Mouse (Mus musculus): Measurements from ENCODE around the gene Ctf1.
"Not testable (repeated sequence)": the region's sequence is repeated elsewhere in the genome, so short reads cannot be mapped to it uniquely, and the experiment has no call there.

Gene Ctf1

DNA sequence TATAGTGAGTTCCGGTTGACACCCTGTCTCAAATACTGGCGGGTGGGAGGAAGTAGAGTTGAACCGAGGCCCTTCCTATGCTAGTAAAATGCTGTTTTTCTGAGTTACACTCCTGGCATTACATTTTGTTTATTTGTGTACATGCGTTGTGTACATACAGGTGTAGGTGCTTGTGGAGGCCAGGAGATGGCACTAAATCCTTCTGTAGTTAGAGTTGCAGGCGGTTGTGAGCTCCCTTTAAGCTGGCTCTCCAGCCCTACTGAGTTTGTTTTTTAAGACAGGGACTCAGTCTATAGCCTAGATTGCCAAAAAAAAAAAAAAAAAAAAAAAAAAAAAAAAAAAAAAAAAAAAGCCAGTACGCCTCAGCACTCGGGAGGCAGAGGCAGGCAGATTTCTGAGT, 15.4 kb downstream of the Ctf1 start:
- DNase-seq (ENCODE audit: extremely low read depth, low read depth), result no peak

DNA sequence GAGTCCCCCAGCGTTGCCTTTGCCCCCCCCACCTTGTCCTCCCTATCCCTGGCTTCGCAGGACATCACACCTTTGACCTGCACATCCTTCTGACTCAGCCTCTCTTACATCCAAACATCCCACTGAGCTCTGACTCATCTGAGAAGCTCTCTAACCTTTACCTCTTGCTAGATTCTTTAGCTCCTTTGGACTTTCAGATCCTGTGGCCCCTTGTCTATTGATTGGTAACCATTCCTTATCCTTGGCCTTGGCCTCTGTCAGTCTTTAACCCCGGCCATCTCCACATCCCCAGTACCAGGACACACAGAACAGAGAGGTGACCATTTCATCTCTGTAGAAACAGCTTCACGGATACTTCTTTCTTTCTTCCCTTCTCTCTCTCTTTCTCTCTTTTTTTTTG, 17.6 kb downstream of the Ctf1 start:
- DNase-seq (ENCODE audit: extremely low read depth, low read depth), result no peak

DNA sequence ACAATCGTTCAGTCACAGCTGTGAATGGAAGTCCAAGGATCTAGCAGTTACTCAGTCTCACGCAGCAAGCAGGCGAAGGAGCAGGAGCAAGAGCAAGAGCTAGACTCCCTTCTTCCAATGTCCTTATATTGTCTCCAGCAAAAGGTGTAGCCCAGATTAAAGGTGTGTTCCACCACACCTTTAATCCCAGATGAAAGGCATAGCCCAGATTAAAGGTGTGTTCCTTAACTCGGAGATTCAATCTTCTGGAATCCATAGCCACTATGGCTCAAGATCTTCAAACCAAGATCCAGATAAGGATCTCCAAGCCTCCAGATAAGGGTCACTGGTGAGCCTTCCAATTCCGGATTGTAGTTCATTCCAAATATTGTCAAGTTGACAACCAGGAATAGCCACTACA, 19.5 kb downstream of the Ctf1 start, which contains the start of gene Ctf2:
Gene Ctf2 (minus strand): TSS at position 101 of the 400 bp plus-strand sequence.
- DNase-seq (ENCODE audit: extremely low read depth, low read depth), result not testable (repeated sequence)

DNA sequence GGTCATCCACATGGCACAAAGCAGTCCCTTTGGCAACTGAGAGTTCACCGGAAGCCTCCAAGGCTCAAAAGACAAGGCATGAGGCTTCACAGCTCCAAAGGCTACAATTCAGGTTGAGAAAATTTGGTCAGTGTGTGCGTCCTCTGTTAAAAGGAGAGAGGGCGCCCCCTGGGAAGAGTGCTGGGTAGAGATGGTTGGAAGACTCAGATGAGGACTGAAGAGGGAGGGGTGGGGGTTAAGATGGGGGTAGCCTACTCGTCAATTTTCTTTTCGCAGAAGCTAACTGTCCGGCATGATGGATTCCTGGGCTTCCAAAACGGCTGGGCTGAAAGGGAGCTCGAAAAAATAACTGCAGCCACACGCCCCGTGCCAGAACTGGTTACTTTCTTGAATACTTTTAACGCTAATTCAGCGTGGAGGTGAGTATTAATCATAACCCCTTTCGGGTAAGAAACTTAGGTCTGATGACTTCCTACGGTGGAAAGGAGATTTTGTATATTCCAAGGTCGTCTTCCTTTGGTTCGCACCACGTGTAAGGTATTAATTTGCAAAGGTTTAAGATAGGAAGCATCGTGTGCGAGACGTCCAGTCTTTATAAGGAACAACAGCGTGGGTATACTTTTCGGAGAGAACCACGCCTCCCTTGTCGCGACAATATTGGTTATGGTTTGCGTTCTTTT, 32.0 kb downstream of the Ctf1 start, which contains the start of gene Fbxl19:
Gene Fbxl19 (plus strand): TSS at position 178 of the 680 bp plus-strand sequence.
- peak; percentile 60 for DNase-seq (ENCODE audit: extremely low read depth, low read depth)

- DNase-seq (ENCODE audit: extremely low read depth, low read depth), result peak; percentile 96
Measured at GRCm38 (mm10) chr7:127745251-127745651, 32.7 kb downstream of the Ctf1 start.

DNA sequence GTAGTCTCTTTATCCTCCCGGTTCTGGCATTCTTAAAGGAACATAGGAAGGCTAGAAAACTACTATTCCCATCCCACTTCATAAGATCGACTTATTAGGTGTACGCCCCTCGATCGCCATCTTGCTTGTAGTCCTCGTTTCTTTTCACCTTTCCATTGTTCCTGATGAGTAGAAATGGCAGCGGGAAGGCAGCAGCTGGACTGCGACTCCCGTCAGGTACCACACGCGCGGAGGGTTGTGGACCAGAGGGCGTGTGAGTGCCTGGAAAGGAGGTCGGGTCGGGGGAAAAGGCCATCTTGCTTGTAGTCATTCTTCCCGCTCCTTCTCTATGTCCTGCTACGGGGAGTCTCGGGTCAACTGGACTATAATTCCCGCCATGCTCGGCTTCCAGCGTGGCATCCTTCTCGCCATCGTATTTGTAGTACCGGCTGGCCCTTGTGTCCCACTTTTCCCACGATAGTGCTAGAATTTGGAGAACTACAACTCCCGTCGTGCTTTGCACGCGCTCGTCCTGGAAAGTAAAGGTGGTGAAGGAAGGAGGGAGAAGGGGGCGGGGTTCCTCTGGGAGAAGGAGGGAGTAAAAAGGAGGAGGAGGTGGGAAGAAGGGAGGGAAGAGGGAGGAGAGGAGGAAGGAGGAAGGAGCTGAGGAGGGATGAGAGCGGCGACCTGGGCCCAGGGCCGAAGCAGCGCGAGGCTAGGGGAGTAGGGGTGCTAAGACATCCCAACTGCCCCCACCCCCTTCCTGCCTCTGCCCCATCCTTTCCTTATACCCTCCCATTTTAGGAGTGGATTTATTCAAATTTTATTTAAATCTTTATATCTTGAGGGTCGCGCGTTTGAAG, 33.3 kb downstream of the Ctf1 start:
- DNase-seq (ENCODE audit: extremely low read depth, low read depth), result peak; percentile 90

DNA sequence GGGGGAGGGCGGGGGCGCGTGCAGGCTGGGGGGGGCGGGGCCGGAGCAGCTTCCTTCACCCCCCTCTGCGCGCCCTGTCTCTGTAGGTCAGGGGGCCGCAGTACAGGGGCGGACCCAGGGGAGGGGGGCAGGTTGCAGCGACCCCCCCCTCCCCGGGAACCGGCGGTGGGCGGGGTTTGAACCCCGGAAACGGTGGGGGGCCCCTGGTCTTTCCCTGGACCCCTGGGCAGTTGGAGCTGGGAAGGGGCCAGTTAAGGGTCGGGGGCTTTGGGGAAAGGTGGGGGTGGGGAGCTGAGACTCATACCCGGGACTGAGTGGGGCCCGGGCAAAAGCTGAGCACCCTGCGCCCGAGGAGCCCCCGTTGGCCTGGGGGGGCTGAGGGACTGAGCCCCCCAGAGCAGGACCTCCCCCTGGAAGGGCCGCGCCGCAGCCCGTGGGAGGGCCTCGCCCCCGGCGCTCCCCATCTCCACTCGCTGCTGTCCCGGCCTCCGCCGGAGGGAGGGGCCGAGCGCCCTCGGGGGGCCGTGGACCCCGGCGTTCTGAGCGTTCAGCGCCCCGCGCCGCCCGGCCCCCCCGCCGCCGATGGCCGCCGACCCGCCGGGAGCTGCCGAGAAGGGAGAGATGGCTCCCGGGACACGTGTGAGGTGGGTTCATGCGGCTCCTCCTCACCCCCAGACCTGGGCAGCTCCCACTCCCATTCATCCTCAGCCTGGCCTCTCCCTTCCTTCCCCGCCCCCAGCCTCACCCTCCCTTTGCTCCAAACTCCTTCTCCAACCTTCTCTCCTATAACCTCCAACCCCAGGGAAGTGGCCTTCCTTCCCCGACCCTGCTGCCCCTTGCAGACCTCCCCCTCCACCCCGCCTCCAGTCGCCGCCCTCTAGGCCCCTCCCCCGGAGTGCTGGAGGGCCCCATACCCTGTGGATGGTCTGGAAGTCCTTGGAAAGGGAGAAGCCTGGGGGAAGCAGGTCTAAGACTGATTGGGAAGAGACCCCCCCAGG, 34.3 kb downstream of the Ctf1 start:
- DNase-seq (ENCODE audit: extremely low read depth, low read depth), result no peak

- DNase-seq (ENCODE audit: extremely low read depth, low read depth), result no peak
Measured at GRCm38 (mm10) chr7:127747559-127748234, 35.2 kb downstream of the Ctf1 start.

DNA sequence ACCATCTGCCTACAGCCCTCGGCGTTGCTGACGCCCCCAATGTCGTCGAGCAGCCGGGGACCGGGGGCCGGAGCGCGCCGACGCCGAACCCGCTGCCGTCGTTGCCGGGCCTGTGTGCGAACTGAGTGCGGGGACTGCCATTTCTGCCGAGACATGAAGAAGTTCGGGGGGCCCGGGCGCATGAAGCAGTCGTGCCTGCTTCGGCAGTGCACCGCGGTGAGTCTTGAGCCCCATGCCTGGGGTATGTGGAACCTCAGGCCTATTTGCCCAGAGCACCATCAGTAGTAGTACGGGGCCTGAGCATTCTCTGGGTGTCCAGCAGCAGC, 35.7 kb downstream of the Ctf1 start:
- DNase-seq (ENCODE audit: extremely low read depth, low read depth), result no peak

GRCm38 (mm10) chr7:127750131-127751127, 37.9 kb downstream of the Ctf1 start:
- no peak for DNase-seq (ENCODE audit: extremely low read depth, low read depth)

GRCm38 (mm10) chr7:127751619-127752018, 39.1 kb downstream of the Ctf1 start:
- no peak for DNase-seq (ENCODE audit: extremely low read depth, low read depth)

- DNase-seq (ENCODE audit: extremely low read depth, low read depth), result no peak
Measured at GRCm38 (mm10) chr7:127752069-127752468, 39.5 kb downstream of the Ctf1 start.

DNA sequence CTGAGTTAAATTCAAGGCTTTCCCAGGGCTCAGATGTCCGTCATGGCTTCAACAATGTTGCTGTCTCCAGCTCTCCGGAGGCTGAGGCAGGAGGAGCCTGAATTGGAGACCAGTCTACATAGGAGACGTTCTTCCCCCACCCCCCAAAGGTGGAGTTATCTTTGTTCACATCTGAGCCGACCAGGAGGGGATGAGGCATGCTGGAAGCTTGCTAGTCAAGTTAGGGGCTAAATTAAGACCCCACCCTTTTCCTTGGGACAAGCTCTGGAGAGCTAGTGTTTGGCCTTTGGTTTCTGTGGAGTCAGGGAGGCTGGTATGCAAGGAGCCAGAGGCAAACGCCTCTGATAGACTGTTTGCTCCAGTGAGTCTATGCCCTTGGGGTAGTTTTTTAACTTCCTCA, 40.6 kb downstream of the Ctf1 start:
- no peak for DNase-seq (ENCODE audit: extremely low read depth, low read depth)

DNA sequence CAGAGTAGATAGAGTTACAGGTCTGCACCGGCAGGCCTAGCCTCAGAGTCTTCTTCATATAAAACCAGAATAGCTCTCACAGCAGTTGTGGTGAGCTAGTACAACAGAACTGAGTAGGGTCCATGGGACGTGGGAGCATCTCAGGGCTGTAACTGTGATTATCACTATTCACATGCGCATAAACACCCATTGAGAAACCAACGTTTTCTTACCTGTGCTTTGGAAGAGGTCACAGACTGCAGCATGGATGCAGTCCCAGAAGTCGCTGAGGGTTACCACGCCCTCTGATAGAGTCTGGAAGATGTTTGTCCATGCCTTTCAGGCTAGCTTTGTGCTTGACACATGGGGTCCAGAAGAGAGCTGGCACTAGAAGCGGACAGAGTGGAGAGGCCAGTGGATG, 41.2 kb downstream of the Ctf1 start:
- DNase-seq (ENCODE audit: extremely low read depth, low read depth), result no peak

GRCm38 (mm10) chr7:127759716-127760115, 47.2 kb downstream of the Ctf1 start:
- DNase-seq (ENCODE audit: extremely low read depth, low read depth), result peak; percentile 77

GRCm38 (mm10) chr7:127760478-127760877, 47.9 kb downstream of the Ctf1 start:
- DNase-seq (ENCODE audit: extremely low read depth, low read depth), result no peak

- no peak for DNase-seq (ENCODE audit: extremely low read depth, low read depth)
Measured at GRCm38 (mm10) chr7:127761026-127761425, 48.5 kb downstream of the Ctf1 start.

DNA sequence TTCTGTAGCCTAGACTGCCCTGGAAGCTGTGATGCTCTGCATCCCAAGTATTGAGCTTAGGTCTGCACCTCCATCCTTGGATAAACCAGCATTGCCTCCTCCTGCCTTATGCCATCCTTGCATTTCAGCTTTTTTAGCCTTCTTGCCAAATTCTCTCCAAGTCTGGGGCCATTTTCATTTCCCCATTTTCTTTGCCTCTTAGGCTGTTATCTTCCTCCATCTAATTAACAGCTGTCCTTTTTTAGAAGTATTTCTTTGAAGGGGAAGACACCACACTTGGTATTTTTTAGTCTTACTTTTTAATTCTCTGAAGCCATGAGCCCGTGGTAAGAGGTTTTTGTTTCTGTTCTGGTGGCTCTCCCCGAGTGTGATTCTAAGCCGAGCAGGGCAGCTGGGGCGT, 51.1 kb downstream of the Ctf1 start:
- no peak for DNase-seq (ENCODE audit: extremely low read depth, low read depth)

DNA sequence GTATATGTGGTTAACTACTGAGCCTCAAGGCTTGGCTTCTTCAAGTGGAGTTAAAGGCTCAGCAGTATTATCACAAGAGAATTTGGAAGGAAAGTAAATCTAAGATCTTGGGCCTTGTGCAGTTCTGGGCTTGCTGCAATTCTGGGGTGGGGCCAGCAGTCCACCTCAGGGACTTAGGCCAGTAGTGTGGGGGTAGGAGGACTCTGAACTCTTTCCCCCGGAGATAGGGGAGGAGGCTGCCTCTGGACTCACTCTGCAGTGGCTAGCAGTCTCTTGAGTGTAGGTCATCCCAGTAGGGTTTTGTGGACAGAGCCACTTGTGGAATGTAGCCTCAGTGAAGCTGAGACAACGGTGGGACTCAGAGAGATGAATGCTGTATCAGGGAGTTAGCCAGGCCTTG, 53.2 kb downstream of the Ctf1 start:
- DNase-seq (ENCODE audit: extremely low read depth, low read depth), result no peak

Measured in MEL-GATA-1-ER (cell line).